Mouse (Mus musculus): ENCODE measurements at regions not wholly inside any gene's neighbourhood (a gene's known extent, or its start where the extent isn't known, plus 50 kb on each side); places are given as distances from the start of the nearest gene placed in this dataset.

- TF ChIP-seq CTCF (IDR thresholded peaks at IDR 0.05; ENCODE audit: low read depth, low read length), result no peak
- no peak for TF ChIP-seq POLR2A (IDR thresholded peaks at IDR 0.05; ENCODE audit: extremely low read depth, insufficient read depth, low read length)
These were observed 64.0 kb upstream of the Pik3r1 start for GRCm38 (mm10) chr13:101831872-101832629.

Data from liver, adult 2 months (tissue).